Mouse (Mus musculus): ENCODE measurements around the gene Suox. TPM values are rescaled to one million over a fixed set of nuclear protein-coding genes. Genes with fewer than 3 reads are reported as not detected.
A peak's percentile ranks its signal among the peaks of the same experiment; 100 is the strongest.
"Not testable (repeated sequence)": the region's sequence is repeated elsewhere in the genome, so short reads cannot be mapped to it uniquely, and the experiment has no call there.

Gene Suox
- polyA plus RNA-seq, 1 experiment from 2014 or later = 10.4 TPM

DNA sequence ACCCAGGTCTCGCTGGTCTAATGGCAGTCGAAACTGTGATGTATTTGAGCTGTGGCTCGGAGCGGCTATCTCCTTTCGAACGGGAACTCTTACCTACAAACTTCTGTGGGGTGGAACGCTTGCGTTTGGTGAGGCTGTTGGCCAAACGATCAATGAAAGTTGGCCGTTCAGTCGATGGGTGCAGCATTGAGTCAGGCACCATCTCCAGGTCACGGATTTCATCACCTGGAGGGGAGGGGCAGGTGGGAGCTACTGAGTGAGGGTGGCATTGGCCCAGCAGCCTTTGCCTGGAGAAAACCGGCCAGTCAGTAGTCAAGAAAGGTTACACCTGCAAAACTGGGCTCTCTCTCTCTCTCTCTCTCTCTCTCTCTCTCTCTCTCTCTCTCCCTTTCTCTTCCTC lies 38.2 kb downstream of the Suox start:
- WGBS = 95% methylated on average over 13 of the region's 13 CpGs
- ATAC-seq (ENCODE audit: low FRiP score) = no peak
- Histone ChIP-seq H3K27ac (no peak overlapping the region), H3K36me3 (replicated peaks) (peaks cover 44% of the 10 kb centered on the region), H3K9me3 (no peaks in the 10 kb centered on the region), H3K4me2 (no peak overlapping the region), H3K4me1 (peaks cover 9% of the 10 kb centered on the region; the same call in 1 of the 2 replicates), H3K27me3 (no peaks in the 10 kb centered on the region), H3K9ac (no peak overlapping the region), H3K4me3 (replicated peaks) (no peak overlapping the region)

DNA sequence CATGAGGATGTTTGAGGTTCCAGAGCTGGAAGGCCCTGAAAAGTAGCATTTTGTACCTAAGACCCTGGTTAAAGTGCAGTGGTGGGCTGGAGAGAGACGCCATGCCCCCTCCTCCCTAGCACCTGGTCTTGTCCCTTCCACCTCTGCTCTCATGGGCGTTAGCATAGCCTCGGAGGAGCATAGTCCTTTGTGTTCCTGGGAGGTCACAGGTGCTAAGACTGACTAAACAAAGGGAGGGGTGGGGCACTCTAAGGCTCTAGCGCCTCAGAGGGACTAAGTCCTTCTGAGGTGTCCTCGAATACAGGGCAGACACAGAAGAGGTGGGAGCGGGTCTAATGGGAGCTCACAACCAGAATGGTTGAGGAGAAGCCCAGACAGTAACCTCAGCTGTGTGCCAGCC lies 42.3 kb downstream of the Suox start:
- H3K9ac ChIP-seq = no peak overlapping the region
- no peak for ATAC-seq (ENCODE audit: low FRiP score)
- WGBS = 19% methylated on average over 6 of the region's 6 CpGs
- peaks cover 33% of the 10 kb centered on the region for H3K36me3 ChIP-seq (replicated peaks)
- no peak overlapping the region for H3K4me3 ChIP-seq (replicated peaks)
- H3K27ac ChIP-seq = no peak overlapping the region
- H3K4me1 ChIP-seq = no peaks in the 10 kb centered on the region
- H3K4me2 ChIP-seq = no peak overlapping the region
- H3K27me3 ChIP-seq = 0 out of 2 replicates have a peak, but pooled peaks cover 9% of the 10 kb centered on the region
- no peaks in the 10 kb centered on the region for H3K9me3 ChIP-seq

DNA sequence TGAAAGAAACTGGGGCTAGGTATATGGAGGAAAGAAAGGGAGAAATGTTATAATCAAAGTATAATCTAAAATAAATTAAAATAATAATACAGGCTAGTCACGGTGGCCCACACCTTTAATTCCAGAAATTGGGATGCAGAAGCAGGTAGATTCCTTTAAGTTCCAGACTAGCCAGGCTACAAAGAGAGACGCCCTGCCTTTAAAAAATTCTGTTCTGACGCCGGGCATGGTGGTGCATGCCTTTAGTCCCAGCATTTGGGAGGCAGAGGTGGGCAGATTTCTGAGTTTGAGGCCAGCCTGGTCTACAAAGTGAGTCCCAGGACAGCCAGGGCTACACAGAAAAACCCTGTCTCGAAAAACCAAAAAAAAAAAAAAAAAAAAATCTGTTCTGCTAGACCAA lies 43.6 kb downstream of the Suox start:
- H3K4me1 ChIP-seq; H3K9ac ChIP-seq; H3K4me3 ChIP-seq (replicated peaks); H3K27me3 ChIP-seq; H3K9me3 ChIP-seq; ATAC-seq (ENCODE audit: low FRiP score); H3K4me2 ChIP-seq; H3K27ac ChIP-seq: not testable (repeated sequence)
- WGBS = 93% methylated on average over 5 of the region's 5 CpGs
- peaks cover 25% of the 10 kb centered on the region for H3K36me3 ChIP-seq (replicated peaks)

- ATAC-seq (ENCODE audit: low FRiP score) = no peak
- 87% methylated on average over 2 of the region's 2 CpGs for WGBS
- Histone ChIP-seq H3K4me3 (replicated peaks) (no peak overlapping the region), H3K9ac (no peak overlapping the region), H3K27ac (no peak overlapping the region), H3K27me3 (0 out of 2 replicates have a peak, but pooled peaks cover 9% of the 10 kb centered on the region), H3K4me1 (peaks cover 9% of the 10 kb centered on the region), H3K9me3 (no peaks in the 10 kb centered on the region), H3K36me3 (replicated peaks) (peaks cover 25% of the 10 kb centered on the region), H3K4me2 (no peak overlapping the region)
Measured at GRCm38 (mm10) chr10:128629746-128630145, 44.1 kb downstream of the Suox start.

GRCm38 (mm10) chr10:128627398-128628317 lies 46.2 kb downstream of the Suox start:
- no peak for ATAC-seq (ENCODE audit: low FRiP score)
- Histone ChIP-seq H3K27me3 (0 out of 2 replicates have a peak, but pooled peaks cover 9% of the 10 kb centered on the region), H3K4me3 (replicated peaks) (no peak overlapping the region), H3K4me1 (peaks cover 10% of the 10 kb centered on the region), H3K27ac (no peak overlapping the region), H3K9ac (no peak overlapping the region), H3K4me2 (no peak overlapping the region), H3K9me3 (no peaks in the 10 kb centered on the region), H3K36me3 (replicated peaks) (peaks cover 30% of the 10 kb centered on the region)
- 87% methylated on average over 10 of the region's 10 CpGs for WGBS

GRCm38 (mm10) chr10:128626311-128627310 lies 47.3 kb downstream of the Suox start, which contains the start of gene Rps26:
Gene Rps26 (minus strand): TSS chr10:128626747.
- peaks cover 10% of the 10 kb centered on the region for H3K4me1 ChIP-seq
- peaks cover 29% of the 10 kb centered on the region for H3K36me3 ChIP-seq (replicated peaks)
- H3K27ac ChIP-seq = peak within 1 kb of the TSS; percentile 43
- peak; percentile 97 for ATAC-seq (ENCODE audit: low FRiP score)
- H3K4me3 ChIP-seq (replicated peaks) = peak within 1 kb of the TSS; percentile 83
- 0 out of 2 replicates have a peak, but pooled peaks cover 9% of the 10 kb centered on the region for H3K27me3 ChIP-seq
- no peaks in the 10 kb centered on the region for H3K9me3 ChIP-seq
- H3K4me2 ChIP-seq = peak within 1 kb of the TSS; percentile 85
- H3K9ac ChIP-seq = peak within 1 kb of the TSS; percentile 84
- WGBS = 1% methylated on average over 40 of the region's 40 CpGs

DNA sequence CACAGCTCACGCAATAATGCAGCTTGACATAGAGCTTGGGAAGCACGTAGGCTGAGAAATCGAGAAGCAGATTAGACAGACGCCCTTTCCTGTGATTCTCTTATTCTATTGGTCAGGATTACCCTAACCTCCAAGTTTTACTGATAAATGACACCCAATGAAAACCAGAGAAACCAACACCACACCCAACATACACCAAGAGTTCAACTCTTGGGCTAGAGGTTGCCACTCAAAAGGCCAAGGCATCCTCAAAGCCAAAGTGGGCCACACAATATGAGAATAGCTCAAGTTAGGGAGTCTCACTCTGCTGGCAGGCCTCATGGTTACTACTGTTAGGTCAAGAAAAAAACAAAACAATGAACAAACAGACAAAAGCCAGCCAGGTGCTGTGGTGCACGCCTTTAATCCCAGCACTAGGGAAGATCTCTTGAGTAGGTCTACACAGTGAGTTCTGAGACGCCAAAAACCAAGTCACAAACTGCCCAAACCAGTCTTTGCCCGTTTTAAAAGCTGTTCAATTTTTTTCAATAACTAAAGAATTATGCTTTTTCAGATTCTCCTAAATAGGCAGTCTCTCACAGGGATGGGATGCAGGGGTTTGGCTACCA lies 48.5 kb downstream of the Suox start:
- peak overlapping the region; percentile 84 for H3K9ac ChIP-seq
- H3K27ac ChIP-seq = 0 out of 2 replicates have a peak overlapping the region, but pooled peaks have one; percentile 9
- no peak for ATAC-seq (ENCODE audit: low FRiP score)
- peaks cover 10% of the 10 kb centered on the region for H3K4me1 ChIP-seq
- 0 out of 2 replicates have a peak, but pooled peaks cover 9% of the 10 kb centered on the region for H3K27me3 ChIP-seq
- H3K36me3 ChIP-seq (replicated peaks) = peaks cover 29% of the 10 kb centered on the region
- H3K9me3 ChIP-seq = no peaks in the 10 kb centered on the region
- 48% methylated on average over 7 of the region's 7 CpGs for WGBS
- H3K4me2 ChIP-seq = peak overlapping the region; percentile 85
- peak overlapping the region; percentile 83 for H3K4me3 ChIP-seq (replicated peaks)

DNA sequence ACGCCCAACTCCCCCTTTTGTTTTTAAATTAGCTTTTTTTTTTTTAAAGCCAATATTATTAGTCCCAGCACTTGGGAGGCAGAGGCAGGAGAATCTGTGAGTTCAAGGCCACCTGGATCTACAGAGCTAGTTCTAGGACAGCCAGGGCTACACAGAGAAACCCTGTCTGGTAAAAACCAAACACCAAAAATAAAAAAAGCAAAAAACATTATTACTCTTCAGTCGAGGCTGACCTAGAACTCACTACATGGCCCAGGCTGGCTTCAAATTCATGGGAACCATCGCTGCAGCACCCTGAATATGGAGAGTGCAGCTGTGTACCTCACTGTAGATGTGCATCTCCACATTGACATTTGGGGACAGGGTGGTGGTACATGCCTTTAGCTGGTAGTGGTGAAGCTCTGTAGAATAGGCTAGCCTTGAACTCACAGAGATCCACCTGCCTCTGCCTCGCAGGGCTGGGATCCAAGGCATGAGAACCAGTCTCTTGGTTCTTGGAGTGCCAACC lies 50.7 kb downstream of the Suox start:
- not testable (repeated sequence) for H3K9me3 ChIP-seq; H3K4me3 ChIP-seq (replicated peaks); H3K27ac ChIP-seq; H3K9ac ChIP-seq; H3K4me2 ChIP-seq; ATAC-seq (ENCODE audit: low FRiP score); H3K27me3 ChIP-seq; H3K4me1 ChIP-seq
- peaks cover 29% of the 10 kb centered on the region for H3K36me3 ChIP-seq (replicated peaks)
- 87% methylated on average over 4 of the region's 4 CpGs for WGBS

GRCm38 (mm10) chr10:128622702-128623101 lies 51.2 kb downstream of the Suox start:
- ATAC-seq (ENCODE audit: low FRiP score) = no peak

DNA sequence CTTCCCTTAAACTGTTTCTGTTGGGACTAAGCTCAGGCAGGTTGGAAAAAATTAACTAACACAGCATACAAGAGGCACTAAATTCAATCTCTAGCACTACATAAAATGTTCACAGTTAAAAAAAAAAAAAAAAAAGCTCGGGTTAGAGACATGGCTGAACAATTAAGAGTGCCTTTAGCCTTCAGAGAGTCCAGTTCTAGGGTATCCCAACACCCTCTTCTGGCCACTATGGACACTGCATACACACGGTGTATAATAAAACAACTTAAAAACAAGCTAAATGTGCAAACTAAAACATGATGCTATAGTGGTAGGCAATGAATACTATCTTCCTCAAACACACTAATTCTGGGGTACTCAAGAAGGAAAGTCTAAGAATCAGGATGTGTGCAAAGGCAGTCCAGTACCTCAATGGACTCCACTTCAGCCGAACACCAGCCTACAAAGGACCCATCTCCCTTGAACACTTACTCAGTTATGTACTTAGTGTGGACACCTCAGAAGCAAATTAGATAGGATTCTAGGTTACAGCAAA lies 51.8 kb downstream of the Suox start:
- H3K9me3 ChIP-seq = no peaks in the 10 kb centered on the region
- no peak overlapping the region for H3K9ac ChIP-seq
- H3K27me3 ChIP-seq = no peaks in the 10 kb centered on the region
- no peak overlapping the region for H3K4me3 ChIP-seq (replicated peaks)
- no peak overlapping the region for H3K4me2 ChIP-seq
- peaks cover 10% of the 10 kb centered on the region for H3K4me1 ChIP-seq
- no peak for ATAC-seq (ENCODE audit: low FRiP score)
- peaks cover 29% of the 10 kb centered on the region for H3K36me3 ChIP-seq (replicated peaks)
- WGBS = 73% methylated on average over 3 of the region's 3 CpGs
- H3K27ac ChIP-seq = no peak overlapping the region

More at GRCm38 (mm10) chr10:128622702-128623101, 51.2 kb downstream of the Suox start:
- no peak overlapping the region for H3K4me3 ChIP-seq (replicated peaks)
- H3K4me1 ChIP-seq = peaks cover 10% of the 10 kb centered on the region
- no peaks in the 10 kb centered on the region for H3K9me3 ChIP-seq
- WGBS = 76% methylated on average over 4 of the region's 4 CpGs
- no peak overlapping the region for H3K4me2 ChIP-seq
- H3K9ac ChIP-seq = no peak overlapping the region
- 0 out of 2 replicates have a peak, but pooled peaks cover under 1% of the 10 kb centered on the region for H3K27me3 ChIP-seq
- H3K27ac ChIP-seq = no peak overlapping the region
- peaks cover 29% of the 10 kb centered on the region for H3K36me3 ChIP-seq (replicated peaks)

- H3K36me3 ChIP-seq (replicated peaks) = peaks cover 27% of the 10 kb centered on the region
- H3K4me1 ChIP-seq = peaks cover 6% of the 10 kb centered on the region
- no peaks in the 10 kb centered on the region for H3K27me3 ChIP-seq
- no peak overlapping the region for H3K9ac ChIP-seq
- H3K9me3 ChIP-seq = no peaks in the 10 kb centered on the region
- H3K4me3 ChIP-seq (replicated peaks) = no peak overlapping the region
- H3K27ac ChIP-seq = no peak overlapping the region
- H3K4me2 ChIP-seq = no peak overlapping the region
- ATAC-seq (ENCODE audit: low FRiP score) = no peak
Measured at GRCm38 (mm10) chr10:128620241-128620640, 53.6 kb downstream of the Suox start.
